Mouse (Mus musculus): ENCODE data around the gene Proser3. TPM values are rescaled to one million over a fixed set of nuclear protein-coding genes. Genes with fewer than 3 reads are reported as not detected.

Proser3 gene
- total and polyA plus RNA-seq, 2 experiments from 2014 or later = 3.3 to 15.2 TPM

GRCm38 (mm10) chr7:30493401-30493931 lies 58.6 kb downstream of the Proser3 start, which contains the start of gene Prodh2:
Gene Prodh2, plus strand, starts transcription at chr7:30493622.
- Histone ChIP-seq H3K27ac (ENCODE audit: low read depth, low read length) (no peak within 1 kb of the TSS), H3K4me2 (ENCODE audit: low read depth, low read length, poor library complexity, severe bottlenecking) (no peak within 1 kb of the TSS), H3K9ac (replicated peaks; ENCODE audit: low read length, poor library complexity, severe bottlenecking) (no peak within 1 kb of the TSS), H3K4me3 (ENCODE audit: low read depth, low read length) (no peak within 1 kb of the TSS), H3K9me3 (ENCODE audit: low read length) (no peaks in the 10 kb centered on the region), H3K4me1 (ENCODE audit: insufficient read depth, low read length) (no peaks in the 10 kb centered on the region), H3K36me3 (ENCODE audit: insufficient read depth, low read length) (no peaks in the 10 kb centered on the region), H3K27me3 (ENCODE audit: insufficient read depth, low read length) (no peaks in the 10 kb centered on the region)
- ATAC-seq (ENCODE audit: low FRiP score) = no peak
- DNase-seq (ENCODE audit: low spot score) = no peak
- 56% methylated on average over 11 of the region's 11 CpGs for WGBS
- no peak for TF ChIP-seq CTCF (IDR thresholded peaks at IDR 0.05)

- 14% methylated on average over 4 of the region's 4 CpGs for WGBS
- no peak overlapping the region for H3K9ac ChIP-seq (replicated peaks; ENCODE audit: low read length, poor library complexity, severe bottlenecking)
- TF ChIP-seq CTCF (IDR thresholded peaks at IDR 0.05) = peak; percentile 81
- H3K27me3 ChIP-seq (ENCODE audit: insufficient read depth, low read length) = no peaks in the 10 kb centered on the region
- H3K4me1 ChIP-seq (ENCODE audit: insufficient read depth, low read length) = no peaks in the 10 kb centered on the region
- H3K36me3 ChIP-seq (ENCODE audit: insufficient read depth, low read length) = no peaks in the 10 kb centered on the region
- H3K9me3 ChIP-seq (ENCODE audit: low read length) = no peaks in the 10 kb centered on the region
- no peak overlapping the region for H3K4me2 ChIP-seq (ENCODE audit: low read depth, low read length, poor library complexity, severe bottlenecking)
- DNase-seq (ENCODE audit: low spot score) = peak; percentile 75
- no peak overlapping the region for H3K4me3 ChIP-seq (ENCODE audit: low read depth, low read length)
- H3K27ac ChIP-seq (ENCODE audit: low read depth, low read length) = no peak overlapping the region
- ATAC-seq (ENCODE audit: low FRiP score) = no peak
Measured at GRCm38 (mm10) chr7:30492765-30493164, 59.3 kb downstream of the Proser3 start.

- no peaks in the 10 kb centered on the region for H3K27me3 ChIP-seq (ENCODE audit: insufficient read depth, low read length)
- DNase-seq (ENCODE audit: low spot score) = no peak
- H3K27ac ChIP-seq (ENCODE audit: low read depth, low read length) = no peak overlapping the region
- H3K9ac ChIP-seq (replicated peaks; ENCODE audit: low read length, poor library complexity, severe bottlenecking) = no peak overlapping the region
- WGBS = 19% methylated on average over 6 of the region's 6 CpGs
- ATAC-seq (ENCODE audit: low FRiP score) = no peak
- no peak overlapping the region for H3K4me2 ChIP-seq (ENCODE audit: low read depth, low read length, poor library complexity, severe bottlenecking)
- TF ChIP-seq CTCF (IDR thresholded peaks at IDR 0.05) = no peak; the same call in 1 of the 2 replicates
- no peaks in the 10 kb centered on the region for H3K9me3 ChIP-seq (ENCODE audit: low read length)
- H3K36me3 ChIP-seq (ENCODE audit: insufficient read depth, low read length) = no peaks in the 10 kb centered on the region
- no peak overlapping the region for H3K4me3 ChIP-seq (ENCODE audit: low read depth, low read length)
- no peaks in the 10 kb centered on the region for H3K4me1 ChIP-seq (ENCODE audit: insufficient read depth, low read length)
Measured at GRCm38 (mm10) chr7:30490957-30491307, 61.2 kb downstream of the Proser3 start.

- TF ChIP-seq CTCF (IDR thresholded peaks at IDR 0.05) = peak; percentile 85
- Histone ChIP-seq H3K9me3 (ENCODE audit: low read length) (no peaks in the 10 kb centered on the region), H3K4me2 (ENCODE audit: low read depth, low read length, poor library complexity, severe bottlenecking) (no peak overlapping the region), H3K36me3 (ENCODE audit: insufficient read depth, low read length) (no peaks in the 10 kb centered on the region), H3K27ac (ENCODE audit: low read depth, low read length) (no peak overlapping the region), H3K9ac (replicated peaks; ENCODE audit: low read length, poor library complexity, severe bottlenecking) (no peak overlapping the region), H3K27me3 (ENCODE audit: insufficient read depth, low read length) (no peaks in the 10 kb centered on the region), H3K4me1 (ENCODE audit: insufficient read depth, low read length) (no peaks in the 10 kb centered on the region), H3K4me3 (ENCODE audit: low read depth, low read length) (no peak overlapping the region)
- 33% methylated on average over 16 of the region's 16 CpGs for WGBS
- ATAC-seq (ENCODE audit: low FRiP score) (0 out of 2 replicates have a peak, but pooled peaks have one; percentile 16), DNase-seq (ENCODE audit: low spot score) (peak; percentile 74)
Measured at GRCm38 (mm10) chr7:30490251-30490956, 61.7 kb downstream of the Proser3 start.

Small RNAs within 50 kb of the gene (microRNA-seq; reads per million reads assigned to microRNA genes)
- gene Gm38670 (ENCODE audit: borderline number of aligned reads) (not detected), gene Mir3569 (ENCODE audit: borderline number of aligned reads) (not detected)

Other genes with a start within 250 kb of the Proser3 start
Only the 30 nearest of the 34 such genes appear.
- 11.5 and 14.7 TPM in 2 replicates for gene Sdhaf1, start 228.4 kb downstream of the Proser3 start, total RNA-seq (2014; rRNA removed)
- 16.5 and 16.8 TPM in 2 replicates for gene Sdhaf1, start 228.4 kb downstream of the Proser3 start, polyA plus RNA-seq (2015; fragmentation: Nextera tagmentation; extraction: Ambion mirVana)
- gene Lrfn3, start 189.5 kb downstream of the Proser3 start, total RNA-seq (2014; rRNA removed) = 44.8 and 47.5 TPM in 2 replicates
- gene Lrfn3, start 189.5 kb downstream of the Proser3 start, polyA plus RNA-seq (2015; fragmentation: Nextera tagmentation; extraction: Ambion mirVana) = 22.1 and 24.8 TPM in 2 replicates
- gene Tyrobp, start 138.5 kb downstream of the Proser3 start, total RNA-seq (2014; rRNA removed) = 20.6 and 23.5 TPM in 2 replicates
- gene Tyrobp, start 138.5 kb downstream of the Proser3 start, polyA plus RNA-seq (2015; fragmentation: Nextera tagmentation; extraction: Ambion mirVana) = 43.7 and 46.5 TPM in 2 replicates
- not detected in 2 replicates for gene Hcst, start 132.4 kb downstream of the Proser3 start, total RNA-seq (2014; rRNA removed)
- gene Hcst, start 132.4 kb downstream of the Proser3 start, polyA plus RNA-seq (2015; fragmentation: Nextera tagmentation; extraction: Ambion mirVana) = 0.54 and 0.76 TPM in 2 replicates
- gene Nfkbid, start 130.6 kb downstream of the Proser3 start, total RNA-seq (2014; rRNA removed) = 2.1 and 2.2 TPM in 2 replicates
- 2.2 and 2.8 TPM in 2 replicates for gene Nfkbid, start 130.6 kb downstream of the Proser3 start, polyA plus RNA-seq (2015; fragmentation: Nextera tagmentation; extraction: Ambion mirVana)
- 923 and 924 TPM in 2 replicates for gene Aplp1, start 106.8 kb downstream of the Proser3 start, total RNA-seq (2014; rRNA removed)
- 811 and 814 TPM in 2 replicates for gene Aplp1, start 106.8 kb downstream of the Proser3 start, polyA plus RNA-seq (2015; fragmentation: Nextera tagmentation; extraction: Ambion mirVana)
- 0.99 and 4.9 TPM in 2 replicates for gene Kirrel2, start 94.6 kb downstream of the Proser3 start, total RNA-seq (2014; rRNA removed)
- gene Kirrel2, start 94.6 kb downstream of the Proser3 start, polyA plus RNA-seq (2015; fragmentation: Nextera tagmentation; extraction: Ambion mirVana) = 0.32 and 0.43 TPM in 2 replicates
- gene Nphs1, start 94.0 kb downstream of the Proser3 start, total RNA-seq (2014; rRNA removed) = 0.33 TPM in 1 of 2 replicates, not detected in the other
- gene Nphs1, start 94.0 kb downstream of the Proser3 start, polyA plus RNA-seq (2015; fragmentation: Nextera tagmentation; extraction: Ambion mirVana) = 0.11 TPM in 1 of 2 replicates, not detected in the other
- not detected in 2 replicates for gene Prodh2, start 58.7 kb downstream of the Proser3 start, total RNA-seq (2014; rRNA removed)
- not detected in 2 replicates for gene Prodh2, start 58.7 kb downstream of the Proser3 start, polyA plus RNA-seq (2015; fragmentation: Nextera tagmentation; extraction: Ambion mirVana)
- gene Arhgap33, start 17.2 kb downstream of the Proser3 start, total RNA-seq (2014; rRNA removed) = 67.0 and 68.2 TPM in 2 replicates
- gene Arhgap33, start 17.2 kb downstream of the Proser3 start, polyA plus RNA-seq (2015; fragmentation: Nextera tagmentation; extraction: Ambion mirVana) = 113 TPM in 2 replicates
- 5.9 and 6.2 TPM in 2 replicates for gene Hspb6, start 121 bp downstream of the Proser3 start, total RNA-seq (2014; rRNA removed)
- 13.4 and 13.5 TPM in 2 replicates for gene Hspb6, start 121 bp downstream of the Proser3 start, polyA plus RNA-seq (2015; fragmentation: Nextera tagmentation; extraction: Ambion mirVana)
- gene Lin37, start 7.5 kb upstream of the Proser3 start, total RNA-seq (2014; rRNA removed) = 15.7 and 32.0 TPM in 2 replicates
- gene Lin37, start 7.5 kb upstream of the Proser3 start, polyA plus RNA-seq (2015; fragmentation: Nextera tagmentation; extraction: Ambion mirVana) = 53.5 and 54.1 TPM in 2 replicates
- 54.7 and 64.2 TPM in 2 replicates for gene U2af1l4, start 11.0 kb upstream of the Proser3 start, total RNA-seq (2014; rRNA removed)
- 96.4 and 97.0 TPM in 2 replicates for gene U2af1l4, start 11.0 kb upstream of the Proser3 start, polyA plus RNA-seq (2015; fragmentation: Nextera tagmentation; extraction: Ambion mirVana)
- gene Gm49396, start 11.0 kb upstream of the Proser3 start, total RNA-seq (2014; rRNA removed) = 6.0 and 8.4 TPM in 2 replicates
- gene Gm49396, start 11.0 kb upstream of the Proser3 start, polyA plus RNA-seq (2015; fragmentation: Nextera tagmentation; extraction: Ambion mirVana) = 4.9 and 7.2 TPM in 2 replicates
- 63.8 and 133 TPM in 2 replicates for gene Psenen, start 11.3 kb upstream of the Proser3 start, total RNA-seq (2014; rRNA removed)
- 135 and 144 TPM in 2 replicates for gene Psenen, start 11.3 kb upstream of the Proser3 start, polyA plus RNA-seq (2015; fragmentation: Nextera tagmentation; extraction: Ambion mirVana)
- 0.99 and 1.9 TPM in 2 replicates for gene Igflr1, start 13.1 kb upstream of the Proser3 start, total RNA-seq (2014; rRNA removed)
- 3.1 and 5.6 TPM in 2 replicates for gene Igflr1, start 13.1 kb upstream of the Proser3 start, polyA plus RNA-seq (2015; fragmentation: Nextera tagmentation; extraction: Ambion mirVana)
- 38.8 and 39.5 TPM in 2 replicates for gene Kmt2b, start 36.4 kb upstream of the Proser3 start, total RNA-seq (2014; rRNA removed)
- gene Kmt2b, start 36.4 kb upstream of the Proser3 start, polyA plus RNA-seq (2015; fragmentation: Nextera tagmentation; extraction: Ambion mirVana) = 5.3 and 8.3 TPM in 2 replicates
- gene Zbtb32, start 46.6 kb upstream of the Proser3 start, total RNA-seq (2014; rRNA removed) = not detected in 2 replicates
- gene Zbtb32, start 46.6 kb upstream of the Proser3 start, polyA plus RNA-seq (2015; fragmentation: Nextera tagmentation; extraction: Ambion mirVana) = 0.22 and 0.39 TPM in 2 replicates
- 0.76 and 1.5 TPM in 2 replicates for gene Upk1a, start 60.5 kb upstream of the Proser3 start, total RNA-seq (2014; rRNA removed)
- 0.65 and 0.84 TPM in 2 replicates for gene Upk1a, start 60.5 kb upstream of the Proser3 start, polyA plus RNA-seq (2015; fragmentation: Nextera tagmentation; extraction: Ambion mirVana)
- gene Cox6b1, start 73.9 kb upstream of the Proser3 start, total RNA-seq (2014; rRNA removed) = 310 and 337 TPM in 2 replicates
- 1,351 and 1,409 TPM in 2 replicates for gene Cox6b1, start 73.9 kb upstream of the Proser3 start, polyA plus RNA-seq (2015; fragmentation: Nextera tagmentation; extraction: Ambion mirVana)
- 1.2 TPM in 1 of 2 replicates, not detected in the other for gene Etv2, start 83.6 kb upstream of the Proser3 start, total RNA-seq (2014; rRNA removed)
- gene Etv2, start 83.6 kb upstream of the Proser3 start, polyA plus RNA-seq (2015; fragmentation: Nextera tagmentation; extraction: Ambion mirVana) = 0.15 TPM in 1 of 2 replicates, not detected in the other
- 163 and 185 TPM in 2 replicates for gene Rbm42, start 98.0 kb upstream of the Proser3 start, total RNA-seq (2014; rRNA removed)
- gene Rbm42, start 98.0 kb upstream of the Proser3 start, polyA plus RNA-seq (2015; fragmentation: Nextera tagmentation; extraction: Ambion mirVana) = 120 and 123 TPM in 2 replicates
- gene Haus5, start 112.7 kb upstream of the Proser3 start, total RNA-seq (2014; rRNA removed) = 17.9 and 22.7 TPM in 2 replicates
- gene Haus5, start 112.7 kb upstream of the Proser3 start, polyA plus RNA-seq (2015; fragmentation: Nextera tagmentation; extraction: Ambion mirVana) = 19.8 and 20.0 TPM in 2 replicates
- not detected in 2 replicates for gene Pmis2, start 119.3 kb upstream of the Proser3 start, total RNA-seq (2014; rRNA removed)
- not detected in 2 replicates for gene Pmis2, start 119.3 kb upstream of the Proser3 start, polyA plus RNA-seq (2015; fragmentation: Nextera tagmentation; extraction: Ambion mirVana)
- not detected in 2 replicates for gene 2200002J24Rik, start 146.6 kb upstream of the Proser3 start, total RNA-seq (2014; rRNA removed)
- gene 2200002J24Rik, start 146.6 kb upstream of the Proser3 start, polyA plus RNA-seq (2015; fragmentation: Nextera tagmentation; extraction: Ambion mirVana) = not detected in 2 replicates
- gene Atp4a, start 159.9 kb upstream of the Proser3 start, total RNA-seq (2014; rRNA removed) = 0.82 and 2.3 TPM in 2 replicates
- gene Atp4a, start 159.9 kb upstream of the Proser3 start, polyA plus RNA-seq (2015; fragmentation: Nextera tagmentation; extraction: Ambion mirVana) = 2.7 and 2.8 TPM in 2 replicates
- gene Tmem147, start 177.2 kb upstream of the Proser3 start, total RNA-seq (2014; rRNA removed) = 166 and 167 TPM in 2 replicates
- 290 and 318 TPM in 2 replicates for gene Tmem147, start 177.2 kb upstream of the Proser3 start, polyA plus RNA-seq (2015; fragmentation: Nextera tagmentation; extraction: Ambion mirVana)
- gene Gapdhs, start 191.4 kb upstream of the Proser3 start, total RNA-seq (2014; rRNA removed) = not detected in 2 replicates
- gene Gapdhs, start 191.4 kb upstream of the Proser3 start, polyA plus RNA-seq (2015; fragmentation: Nextera tagmentation; extraction: Ambion mirVana) = 0.79 and 0.80 TPM in 2 replicates
- 2.4 and 4.0 TPM in 2 replicates for gene Sbsn, start 199.2 kb upstream of the Proser3 start, total RNA-seq (2014; rRNA removed)
- 1.8 and 4.1 TPM in 2 replicates for gene Sbsn, start 199.2 kb upstream of the Proser3 start, polyA plus RNA-seq (2015; fragmentation: Nextera tagmentation; extraction: Ambion mirVana)
- 0.71 and 7.9 TPM in 2 replicates for gene Dmkn, start 211.5 kb upstream of the Proser3 start, total RNA-seq (2014; rRNA removed)
- gene Dmkn, start 211.5 kb upstream of the Proser3 start, polyA plus RNA-seq (2015; fragmentation: Nextera tagmentation; extraction: Ambion mirVana) = 4.5 and 4.9 TPM in 2 replicates

Measured in midbrain, postnatal 0 days (tissue).